Mouse (Mus musculus) adrenal gland, adult 8-10 months (tissue): ENCODE data around the gene Ly6g6e. TPM values are rescaled to one million over a fixed set of nuclear protein-coding genes. Genes with fewer than 3 reads are reported as not detected.
A peak's percentile ranks its signal among the peaks of the same experiment; 100 is the strongest.

Experiments
- DNase-seq: peaks from one replicate; pipeline ENCODE4 v3.0.0; 2022
- total RNA-seq, 4 experiments: library from RNA; stranded (reverse); gene quantifications; 2 replicates each; pipeline ENCODE4 v1.2.4; 2022

Ly6g6e gene
- total RNA-seq, 4 experiments from 2014 or later = not detected

DNA sequence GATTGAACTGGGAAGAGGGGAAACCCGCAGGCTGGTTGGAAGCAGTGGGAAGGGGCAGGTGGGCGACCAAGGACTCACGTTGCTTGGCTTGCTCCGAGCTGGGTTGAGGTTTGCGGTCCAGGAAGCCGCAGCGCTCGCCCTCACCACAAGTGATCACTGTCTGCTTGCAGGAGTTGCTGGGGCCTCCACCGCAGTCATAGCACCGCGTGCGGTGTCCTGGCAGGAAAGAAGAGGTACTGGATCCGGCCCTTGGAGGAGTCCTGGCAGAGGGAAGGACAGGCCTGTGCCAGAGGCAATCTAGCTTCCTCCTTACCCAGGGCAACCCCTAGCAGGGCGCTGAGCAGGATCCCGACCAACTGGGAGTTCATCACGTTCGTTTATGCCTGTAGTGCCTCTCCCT, 2.6 kb upstream of the Ly6g6e start:
- DNase-seq = no peak

GRCm38 (mm10) chr17:35077285-35077684, 583 bp downstream of the Ly6g6e start:
- DNase-seq = no peak

- DNase-seq = no peak
These were observed 1.1 kb downstream of the Ly6g6e start, which contains the start of gene Ly6g6d for GRCm38 (mm10) chr17:35077786-35078233. Ly6g6d (minus strand) TSS chr17:35078065.

DNA sequence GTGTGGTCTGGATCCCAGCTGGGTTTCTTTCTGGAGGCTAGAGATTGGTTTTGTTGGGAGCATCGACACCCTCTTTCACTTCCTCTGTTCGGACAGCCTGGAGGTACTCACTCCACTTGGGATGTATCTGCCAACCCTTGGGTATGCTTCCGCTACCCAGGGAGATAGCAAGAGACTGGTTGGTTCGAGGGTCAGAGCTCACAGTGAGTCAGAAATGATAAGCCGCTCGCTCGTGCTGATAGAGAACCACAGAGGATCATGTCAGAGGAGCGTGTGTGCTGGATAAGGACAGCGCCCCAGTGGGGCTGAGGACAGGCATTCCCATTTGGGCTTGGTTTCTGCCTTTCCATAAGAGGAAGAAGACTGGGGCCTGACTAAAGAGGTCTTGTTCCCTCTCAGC, 3.1 kb downstream of the Ly6g6e start:
- DNase-seq = no peak

DNA sequence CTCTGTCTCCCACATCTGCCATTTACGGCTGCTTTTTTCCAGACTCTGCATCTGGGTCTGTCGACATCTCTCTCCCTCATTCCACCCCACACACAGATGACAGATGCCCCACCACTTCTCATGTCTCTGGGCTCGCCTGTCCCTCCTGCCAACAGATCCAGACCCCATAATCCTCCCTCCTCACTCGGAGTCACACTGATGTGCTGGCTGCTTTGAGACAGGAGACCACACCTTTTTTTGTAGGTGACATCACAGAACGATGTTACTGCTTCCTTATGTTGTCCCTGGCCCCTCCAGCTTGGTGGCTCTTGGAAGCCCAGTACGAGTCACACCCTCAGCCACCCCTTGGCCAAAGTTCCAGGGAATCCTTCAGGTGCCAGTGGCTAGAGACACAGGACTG, 3.5 kb downstream of the Ly6g6e start:
- DNase-seq = no peak

- no peak for DNase-seq
These were observed 4.0 kb downstream of the Ly6g6e start for GRCm38 (mm10) chr17:35080710-35081109.

GRCm38 (mm10) chr17:35082841-35083576, 6.3 kb downstream of the Ly6g6e start:
- no peak for DNase-seq

DNA sequence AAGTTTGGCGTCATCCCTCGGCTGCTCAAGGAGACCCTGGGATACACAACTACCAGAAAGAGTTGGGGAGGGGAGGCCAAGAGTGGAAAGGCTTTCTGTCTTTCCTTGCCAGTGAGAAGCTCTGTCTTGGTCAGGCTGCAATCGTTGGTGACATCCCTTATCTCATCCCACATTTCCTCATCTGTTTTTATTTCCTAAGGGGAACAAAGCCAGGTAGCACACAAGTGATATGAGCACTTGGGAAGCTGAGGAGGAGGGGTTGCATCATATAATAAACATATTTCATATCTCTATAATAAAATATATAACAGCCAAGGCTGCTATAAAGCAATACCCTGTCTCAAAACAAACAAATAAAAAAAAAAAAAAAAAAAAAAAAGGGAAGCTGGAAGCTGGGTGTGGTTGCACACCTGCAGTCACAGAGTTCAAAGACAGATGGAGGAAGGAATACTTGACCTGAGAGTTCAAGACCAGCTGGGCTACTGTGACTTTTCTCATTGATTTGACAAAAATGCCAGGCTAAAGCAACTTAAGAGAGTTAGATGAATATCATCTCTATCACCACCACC, 7.3 kb downstream of the Ly6g6e start:
- no peak for DNase-seq

GRCm38 (mm10) chr17:35085208-35085865, 8.6 kb downstream of the Ly6g6e start, which contains the start of gene Ly6g6f:
Ly6g6f (minus strand) TSS chr17:35085610.
- DNase-seq = no peak

GRCm38 (mm10) chr17:35088151-35088550, 11.4 kb downstream of the Ly6g6e start:
- no peak for DNase-seq

DNA sequence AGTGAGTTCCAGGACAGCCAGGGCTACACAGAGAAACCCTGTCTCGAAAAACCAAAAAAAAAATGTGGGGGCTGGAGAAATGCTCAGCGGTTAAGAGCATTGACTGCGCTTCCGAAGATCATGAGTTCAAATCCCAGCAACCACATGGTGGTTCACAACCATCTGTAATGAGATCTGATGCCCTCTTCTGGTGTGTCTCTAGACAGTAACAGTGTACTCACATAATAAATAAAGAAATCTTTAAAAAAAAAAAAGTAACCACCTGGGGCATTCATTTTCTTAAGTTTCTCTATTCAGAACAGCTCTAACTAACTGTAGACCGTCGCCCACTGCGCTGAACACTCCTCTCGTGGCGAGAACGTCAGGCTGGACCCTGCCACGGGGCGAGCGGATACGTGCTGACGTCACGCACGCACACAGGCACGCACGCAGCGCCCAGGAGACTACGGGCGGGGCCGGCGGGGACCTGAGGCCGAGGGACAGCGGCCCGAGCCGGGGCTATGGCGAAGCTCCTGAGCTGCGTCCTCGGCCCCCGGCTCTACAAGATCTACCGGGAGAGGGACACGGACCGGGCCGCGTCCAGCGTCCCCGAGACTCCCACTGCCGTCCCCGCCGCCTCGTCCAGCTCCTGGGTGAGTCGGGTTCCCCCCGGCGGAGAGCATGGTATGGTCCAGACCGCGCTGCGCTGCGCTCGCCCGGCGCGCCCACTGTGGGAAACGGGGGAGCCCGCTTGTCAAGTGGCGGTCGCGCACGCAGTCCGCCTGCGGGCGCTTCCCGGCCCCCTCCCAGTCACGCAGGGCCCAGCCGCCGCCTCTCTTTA, 12.3 kb downstream of the Ly6g6e start, which contains the start of gene Abhd16a:
Gene Abhd16a (plus strand): TSS at position 439 of the 820 bp plus-strand sequence.
- peak; percentile 90 for DNase-seq

- peak; percentile 33 for DNase-seq
These were observed 13.6 kb downstream of the Ly6g6e start for GRCm38 (mm10) chr17:35090166-35090932.

DNA sequence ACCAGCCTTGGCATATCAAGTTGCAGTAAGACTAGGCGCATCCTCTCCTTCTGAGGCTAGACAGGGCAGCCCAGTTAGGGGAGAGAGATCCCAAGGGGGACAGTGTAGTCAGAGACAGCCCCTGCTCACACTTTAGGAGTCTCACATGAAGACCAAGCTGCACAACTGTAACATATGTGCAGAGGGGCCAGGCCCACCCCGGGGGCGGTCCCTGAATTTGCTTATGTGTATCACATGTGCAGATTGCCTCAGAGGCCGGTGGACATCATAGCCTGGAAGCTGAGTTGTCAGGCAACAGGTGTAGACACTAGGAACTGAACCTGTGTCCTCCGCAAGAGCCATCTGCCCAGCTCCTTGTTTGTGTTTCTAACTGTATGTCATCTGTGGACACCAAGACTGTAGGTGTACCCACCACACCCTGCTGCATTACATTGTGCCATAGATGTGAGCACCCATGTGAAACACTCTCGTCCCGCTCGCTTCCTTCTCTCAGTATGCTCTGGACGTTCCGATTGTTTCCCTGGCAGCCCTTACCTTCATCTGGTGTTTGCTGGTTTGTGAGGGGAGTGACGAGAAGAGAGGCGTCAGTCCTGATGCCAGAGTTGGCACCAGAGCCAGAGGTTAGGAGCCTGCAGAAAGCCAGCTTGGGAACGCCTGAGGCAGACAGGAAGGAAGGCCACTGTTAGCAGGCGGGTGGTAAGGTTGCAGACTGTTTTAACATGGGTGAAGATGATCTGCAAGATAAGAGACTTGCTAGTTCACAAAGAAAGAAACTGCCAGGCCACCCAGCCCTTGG, 15.9 kb downstream of the Ly6g6e start:
- no peak for DNase-seq

DNA sequence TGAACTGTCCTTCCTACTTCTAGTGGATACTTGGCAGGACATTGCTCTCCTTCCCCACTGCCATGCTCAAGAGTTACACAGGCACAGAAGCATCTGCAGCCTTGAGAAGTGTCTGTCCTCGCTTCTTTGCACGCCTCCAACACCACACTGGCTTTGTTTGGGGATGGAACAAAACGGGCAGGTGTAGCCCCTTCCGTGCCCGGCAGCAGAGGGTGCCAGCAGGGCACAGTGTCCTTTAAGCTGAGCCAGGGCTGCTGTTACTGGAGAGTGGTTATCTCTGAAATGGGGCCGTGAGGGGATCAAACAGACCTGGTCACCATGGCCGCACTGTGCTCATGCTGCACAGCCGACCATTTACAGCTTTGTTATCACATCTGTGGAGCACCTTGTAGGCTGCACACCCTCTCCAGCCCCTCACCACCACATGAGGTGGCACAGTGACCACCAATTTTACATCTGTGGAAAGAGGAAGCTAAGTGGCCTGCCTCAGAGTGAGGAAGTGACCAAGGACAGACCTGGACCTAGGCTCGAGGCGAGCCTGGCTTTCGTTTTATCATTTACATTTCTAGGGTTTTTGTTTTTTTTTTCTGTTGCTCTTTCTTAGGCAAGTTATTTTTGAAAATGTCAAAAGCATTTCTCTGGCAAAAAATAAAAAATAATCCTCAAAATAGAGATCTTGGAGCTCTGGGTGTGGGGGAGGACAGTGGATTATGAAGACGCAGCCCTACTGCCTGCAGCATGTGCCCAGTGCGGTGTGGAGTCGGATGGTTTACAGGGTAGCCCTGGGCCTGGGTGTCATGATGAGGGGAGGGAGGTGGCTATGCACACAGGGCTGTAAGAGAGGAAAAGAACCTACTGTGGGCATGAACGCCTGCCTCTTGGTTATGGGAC, 18.0 kb downstream of the Ly6g6e start:
- no peak for DNase-seq

DNA sequence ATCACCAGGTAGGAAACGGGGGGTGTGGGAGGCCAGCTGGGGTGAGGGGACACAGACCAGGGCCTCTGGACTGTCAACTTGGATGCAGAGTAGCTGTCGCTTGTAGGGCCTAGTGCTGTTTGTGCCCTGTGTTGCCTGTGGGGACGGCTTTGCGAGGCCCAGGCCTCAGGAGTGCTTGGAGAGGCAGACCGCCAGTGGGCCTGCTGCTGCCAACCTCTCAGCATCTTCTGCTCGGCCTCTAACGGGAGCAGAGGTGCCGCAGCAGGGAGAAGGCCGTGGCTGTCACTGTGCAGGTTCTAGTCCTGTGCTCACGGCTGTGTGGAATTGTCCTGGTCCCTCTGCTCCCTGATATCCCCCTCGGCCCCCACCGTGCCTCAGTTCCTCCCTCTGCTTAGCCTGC, 19.9 kb downstream of the Ly6g6e start:
- no peak for DNase-seq

- DNase-seq = no peak
These were observed 20.5 kb downstream of the Ly6g6e start for GRCm38 (mm10) chr17:35097164-35097655.

DNA sequence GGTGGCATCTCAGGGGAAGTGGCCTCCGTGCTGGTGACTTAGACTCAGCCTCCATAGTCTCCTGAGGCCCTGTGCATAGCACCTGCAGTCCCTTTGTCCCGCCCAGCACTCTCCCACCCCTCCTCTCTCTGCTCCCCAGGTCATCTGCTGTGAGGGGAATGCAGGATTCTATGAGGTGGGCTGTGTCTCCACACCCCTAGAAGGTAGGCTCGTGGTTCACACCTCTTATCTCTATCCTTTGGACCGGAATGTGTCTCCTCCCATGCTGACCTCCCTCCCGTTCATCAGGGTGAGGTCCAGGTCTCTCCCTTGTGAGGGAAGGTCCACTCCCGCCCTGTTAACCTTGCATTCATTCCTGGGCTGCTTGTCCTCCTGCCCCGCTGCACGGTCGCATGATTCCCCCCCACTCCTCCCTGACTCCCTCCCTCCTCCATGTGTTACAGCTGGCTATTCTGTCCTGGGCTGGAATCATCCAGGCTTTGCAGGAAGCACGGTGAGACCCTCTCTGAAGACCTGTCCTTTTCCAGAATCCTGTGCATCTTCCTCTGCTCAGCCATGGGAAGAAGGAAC, 23.6 kb downstream of the Ly6g6e start:
- DNase-seq = no peak

DNA sequence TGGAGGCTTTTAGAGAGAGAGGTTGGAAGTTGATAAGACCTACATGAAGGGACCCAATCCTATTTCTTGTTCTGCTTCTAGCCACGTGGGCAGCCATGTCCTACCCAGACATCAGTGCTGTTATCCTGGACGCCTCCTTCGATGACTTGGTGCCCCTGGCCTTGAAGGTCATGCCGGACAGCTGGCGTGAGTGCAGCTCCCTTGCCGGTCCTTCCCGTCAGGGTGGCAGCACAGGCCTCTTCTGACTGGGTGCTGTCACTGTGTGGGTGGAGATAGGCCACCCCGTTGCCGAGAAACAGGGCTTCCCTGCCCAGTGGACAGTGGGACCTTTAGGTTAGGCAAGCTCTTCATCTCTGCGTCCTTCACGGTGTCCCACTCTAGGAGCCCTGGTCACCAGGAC, 24.5 kb downstream of the Ly6g6e start:
- DNase-seq = no peak

GRCm38 (mm10) chr17:35102299-35102698, 25.6 kb downstream of the Ly6g6e start:
- DNase-seq = no peak
